Mouse (Mus musculus) c-Kit-positive CD71-negative TER-119-negative erythroid progenitor cells, embryonic 14.5 days (primary cell): Measurements from ENCODE around the gene Megf6.
A peak's percentile ranks its signal among the peaks of the same experiment; 100 is the strongest.

ENCODE experiments used
- DNase-seq: peaks from one replicate; pipeline ENCODE4 v3.0.0-alpha.2; 2013; ENCODE audit warnings: low read depth

Gene Megf6

GRCm38 (mm10) chr4:154252537-154253255 lies 82.2 kb downstream of the Megf6 start:
- DNase-seq, result no peak

GRCm38 (mm10) chr4:154260755-154261154 lies 90.2 kb downstream of the Megf6 start:
- no peak for DNase-seq

GRCm38 (mm10) chr4:154262071-154262470 lies 91.5 kb downstream of the Megf6 start:
- no peak for DNase-seq

- DNase-seq, result no peak
Measured at GRCm38 (mm10) chr4:154267511-154267910, 97.0 kb downstream of the Megf6 start.

- DNase-seq, result no peak
Measured at GRCm38 (mm10) chr4:154269520-154269919, 99.0 kb downstream of the Megf6 start.

- DNase-seq, result peak; percentile 50
Measured at GRCm38 (mm10) chr4:154273000-154273399, 102.5 kb downstream of the Megf6 start.

GRCm38 (mm10) chr4:154279481-154279880 lies 109.0 kb downstream of the Megf6 start:
- DNase-seq, result no peak

GRCm38 (mm10) chr4:154283671-154284070 lies 113.1 kb downstream of the Megf6 start:
- no peak for DNase-seq

GRCm38 (mm10) chr4:154293735-154294201 lies 123.2 kb downstream of the Megf6 start:
- no peak for DNase-seq

GRCm38 (mm10) chr4:154294262-154294731 lies 123.8 kb downstream of the Megf6 start:
- DNase-seq, result no peak

- DNase-seq, result no peak
Measured at GRCm38 (mm10) chr4:154297761-154298160, 127.2 kb downstream of the Megf6 start.

- no peak for DNase-seq
Measured at GRCm38 (mm10) chr4:154299541-154300271, 129.2 kb downstream of the Megf6 start.

- DNase-seq, result peak; percentile 31
Measured at GRCm38 (mm10) chr4:154301466-154301881, 130.9 kb downstream of the Megf6 start, which contains the start of gene Arhgef16. Arhgef16 (minus strand) TSS chr4:154301676.

GRCm38 (mm10) chr4:154309131-154309530 lies 138.6 kb downstream of the Megf6 start:
- no peak for DNase-seq

GRCm38 (mm10) chr4:154310576-154311262 lies 140.2 kb downstream of the Megf6 start:
- no peak for DNase-seq

GRCm38 (mm10) chr4:154312143-154312812 lies 141.7 kb downstream of the Megf6 start:
- no peak for DNase-seq

- DNase-seq, result no peak
Measured at GRCm38 (mm10) chr4:154312935-154313621, 142.5 kb downstream of the Megf6 start.

- no peak for DNase-seq
Measured at GRCm38 (mm10) chr4:154313622-154313967, 143.1 kb downstream of the Megf6 start.
